Mouse (Mus musculus) bone marrow, adult 2 months (tissue): ENCODE measurements around the gene Creb1.

Experiments used
- CTCF ChIP-seq: fragments of 200-500 bp; IDR thresholded peaks from 2 replicates; pipeline ENCODE4 v1.5.1; 2011; ENCODE audit warnings: low read length, control low read depth; ENCODE audit not compliant: control insufficient read depth, insufficient read depth
- POLR2A ChIP-seq: fragments of 200-500 bp; IDR thresholded peaks from 2 replicates; pipeline ENCODE4 v1.6.1; 2011; ENCODE audit warnings: low read depth, mild to moderate bottlenecking, control low read depth, low read length, borderline replicate concordance; ENCODE audit not compliant: control insufficient read depth

DNA sequence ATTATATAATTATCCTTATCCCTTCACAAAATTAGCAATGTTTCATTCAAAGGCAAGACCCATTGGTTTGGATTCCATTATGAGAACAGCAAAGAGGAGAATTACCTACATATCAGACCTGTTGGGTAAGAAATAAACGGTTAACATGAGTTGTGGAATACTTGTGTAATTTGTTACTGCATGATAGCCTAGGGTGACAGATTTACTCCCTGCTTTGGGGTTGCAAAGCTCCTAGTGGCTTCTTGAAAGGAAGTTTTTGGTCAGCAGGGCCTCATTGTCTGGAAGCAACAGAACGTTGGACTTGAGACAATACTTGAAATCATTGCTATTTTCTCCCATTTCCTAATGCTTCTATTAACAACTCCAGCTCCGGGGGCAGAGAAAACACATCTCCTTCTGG lies 14.0 kb upstream of the Creb1 start:
- TF ChIP-seq CTCF = no peak
- TF ChIP-seq POLR2A = no peak
